Mouse (Mus musculus) heart, adult 8-10 months (tissue): ENCODE measurements around the gene Gsg1l2. TPM values are rescaled to one million over a fixed set of nuclear protein-coding genes. Genes with fewer than 3 reads are reported as not detected.

Experiments used
- DNase-seq: peaks from one replicate; pipeline ENCODE4 v3.0.0; 2022; ENCODE audit warnings: low spot score
- total RNA-seq, 4 experiments: library from RNA; stranded (reverse); gene quantifications; 2 replicates each; pipeline ENCODE4 v1.2.4; 2022

Gene Gsg1l2
- total RNA-seq, 4 experiments from 2014 or later: not detected

- no peak for DNase-seq
Measured at GRCm38 (mm10) chr11:67819604-67820003, 45.2 kb downstream of the Gsg1l2 start.

DNA sequence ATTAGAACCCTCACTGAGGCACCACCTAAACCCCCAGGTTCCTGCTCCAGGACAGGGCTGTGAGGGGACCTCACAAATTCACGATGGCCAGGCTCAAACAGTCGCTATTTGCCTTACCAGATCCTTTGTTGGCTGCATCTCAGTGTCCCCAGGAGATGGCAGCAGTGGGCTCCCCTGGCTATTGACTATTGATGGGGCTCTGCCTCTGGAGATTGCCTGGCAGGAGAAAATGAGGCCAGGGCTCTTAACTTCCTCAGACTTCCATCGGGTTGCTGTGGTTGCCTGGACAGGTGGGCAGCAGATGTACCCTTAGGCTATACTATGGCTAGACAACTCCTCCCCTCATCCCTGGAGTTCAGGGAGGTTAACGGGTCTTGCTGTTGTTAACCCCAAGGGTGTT, 45.8 kb downstream of the Gsg1l2 start:
- DNase-seq: no peak

DNA sequence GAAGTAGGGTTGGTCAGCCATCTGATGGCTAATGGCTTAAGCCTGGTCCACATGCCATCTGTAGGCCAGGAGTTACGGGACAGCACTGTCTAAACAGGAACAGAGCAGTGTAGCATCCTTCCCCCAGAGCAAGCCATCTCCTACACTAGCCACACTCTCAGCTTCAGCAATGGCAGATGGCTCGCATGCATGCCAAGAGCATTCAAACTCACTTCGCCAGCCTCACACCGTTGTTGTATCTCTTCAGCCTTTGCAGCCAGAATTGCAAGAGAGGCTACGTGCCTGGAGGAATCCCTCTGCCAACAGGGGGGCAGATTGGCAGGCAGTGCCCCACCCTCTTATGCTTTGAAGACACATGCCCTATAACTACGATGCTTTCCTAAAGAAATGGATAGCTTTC, 47.2 kb downstream of the Gsg1l2 start:
- DNase-seq: no peak

DNA sequence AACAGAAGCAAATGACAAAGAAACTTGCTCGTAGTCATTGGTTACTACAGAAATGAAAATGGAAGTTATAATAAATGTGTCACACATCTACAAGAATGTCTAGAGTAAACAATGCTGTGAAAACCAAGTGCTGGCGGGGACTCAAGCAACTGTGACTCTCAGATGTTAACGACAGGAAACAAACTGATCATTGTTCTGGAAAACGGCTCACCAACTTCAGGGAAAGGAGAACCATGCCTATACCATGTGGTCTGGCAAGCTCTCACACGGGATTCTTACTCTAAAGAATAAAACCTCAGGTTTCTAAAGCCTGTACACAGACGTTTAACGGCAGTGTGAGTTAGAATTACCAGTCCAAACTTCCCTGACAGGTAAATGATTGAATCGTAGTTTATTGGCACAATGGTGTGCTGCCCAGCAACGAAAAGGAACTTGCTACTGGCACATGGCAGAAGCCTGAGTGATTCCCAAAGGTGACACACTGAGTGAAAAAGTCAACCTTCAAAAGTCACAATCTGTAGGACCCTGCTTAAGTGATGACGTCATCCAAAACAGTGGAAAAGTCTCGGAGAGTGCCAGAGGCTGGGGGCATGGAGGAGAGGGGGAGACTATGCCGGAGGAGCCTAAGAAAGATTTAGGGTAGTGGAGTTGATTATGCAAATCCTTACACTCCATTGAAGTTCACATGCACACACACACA, 54.1 kb downstream of the Gsg1l2 start:
- no peak for DNase-seq

DNA sequence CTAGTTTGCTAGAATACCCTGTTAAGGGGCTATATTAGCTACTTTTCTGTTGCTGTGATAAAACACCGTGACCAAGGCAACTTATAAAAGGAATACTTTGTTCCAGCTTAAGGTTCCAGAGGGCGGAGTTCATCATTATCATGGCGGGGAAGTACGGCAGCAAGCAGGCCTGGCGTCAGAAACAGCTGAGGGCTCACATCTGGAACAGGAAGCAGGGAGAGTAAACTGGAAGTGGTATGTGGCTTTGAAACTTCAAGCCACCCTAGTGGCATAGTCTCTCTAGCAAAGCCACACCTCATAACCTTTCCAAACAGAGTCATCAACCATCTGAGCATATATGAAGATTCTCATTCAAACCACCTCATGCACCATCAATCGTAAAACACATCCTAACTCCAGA, 55.1 kb downstream of the Gsg1l2 start:
- no peak for DNase-seq

DNA sequence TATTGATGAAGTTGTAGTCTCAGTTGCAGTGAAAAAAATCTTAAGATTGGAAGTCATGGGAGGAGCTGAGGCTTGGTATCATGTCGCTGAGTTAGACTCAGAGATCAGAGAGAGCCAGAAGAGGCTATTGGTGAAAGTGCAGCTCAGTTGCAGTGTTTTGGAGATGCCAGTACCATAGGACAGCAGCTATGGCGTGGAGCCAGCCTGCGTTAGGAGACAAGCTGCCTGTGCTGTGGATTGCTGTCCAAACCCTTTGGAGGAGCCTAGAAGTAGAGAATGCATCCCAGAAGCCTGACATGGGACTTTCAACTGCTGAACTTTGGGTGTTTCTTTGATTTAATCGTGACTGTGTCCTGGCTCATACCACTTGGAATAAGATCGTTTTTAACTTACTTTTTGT, 57.4 kb downstream of the Gsg1l2 start:
- no peak for DNase-seq

- DNase-seq: no peak
Measured at GRCm38 (mm10) chr11:67835408-67836078, 61.1 kb downstream of the Gsg1l2 start.

Other genes starting within 250 kb of the Gsg1l2 start
- not detected for gene Rcvrn, start 79.3 kb upstream of the Gsg1l2 start, total RNA-seq
- gene Glp2r, start 3.5 kb upstream of the Gsg1l2 start, total RNA-seq: not detected
- gene Dhrs7c, start 23.6 kb downstream of the Gsg1l2 start, total RNA-seq: 100 to 1,000 TPM; 193 to 248 (median 231) TPM
- 1 to 10 TPM; 1.0 to 2.0 (median 1.4) TPM for gene Usp43, start 147.5 kb downstream of the Gsg1l2 start, total RNA-seq
- gene Cfap52, start 191.0 kb downstream of the Gsg1l2 start, total RNA-seq: under 1 TPM in 1 of 4 experiments, not detected in 3; 0.32 TPM
- 10 to 100 TPM; 24.6 to 34.0 (median 28.6) TPM for gene Stx8, start 191.6 kb downstream of the Gsg1l2 start, total RNA-seq